Mouse (Mus musculus) liver, embryonic 16.5 days (tissue): ENCODE results near the gene Maml2. TPM values are rescaled to one million over a fixed set of nuclear protein-coding genes. Genes with fewer than 3 reads are reported as not detected.
A peak's percentile ranks its signal among the peaks of the same experiment; 100 is the strongest.

Experiments used
- ATAC-seq: fragments of 200-750 bp; cut with Nextera tagmentation; 2 replicates; pipeline ENCODE4 v1.8.0; 2017; ENCODE audit warnings: low read depth, mild to moderate bottlenecking, moderate number of reproducible peaks, moderate library complexity
- H3K27ac ChIP-seq: fragments of 300-500 bp; sonication (generic); 2 replicates; pipeline ENCODE4 v1.5.1; 2014; ENCODE audit warnings: mild to moderate bottlenecking, low read length
- H3K27me3 ChIP-seq: fragments of 300-500 bp; sonication (generic); 2 replicates; pipeline ENCODE4 v1.6.1; 2014; ENCODE audit warnings: low read depth, low read length, mixed read lengths; ENCODE audit not compliant: control insufficient read depth, insufficient read depth
- H3K36me3 ChIP-seq: fragments of 300-500 bp; sonication (generic); 2 replicates; pipeline ENCODE4 v1.6.1; 2014; ENCODE audit warnings: mild to moderate bottlenecking; ENCODE audit not compliant: control insufficient read depth, insufficient read depth
- H3K4me1 ChIP-seq: fragments of 300-500 bp; sonication (generic); 2 replicates; pipeline ENCODE4 v1.6.1; 2014; ENCODE audit warnings: low read depth, low read length, mixed read lengths; ENCODE audit not compliant: control insufficient read depth
- H3K4me2 ChIP-seq: fragments of 300-500 bp; sonication (generic); 2 replicates; pipeline ENCODE4 v1.6.1; 2014; ENCODE audit warnings: low read depth, low read length, mixed read lengths
- H3K4me3 ChIP-seq: fragments of 300-500 bp; sonication (generic); 2 replicates; pipeline ENCODE4 v1.5.1; 2014; ENCODE audit warnings: low read depth, mild to moderate bottlenecking, low read length
- H3K9ac ChIP-seq: fragments of 300-500 bp; sonication (generic); 2 replicates; pipeline ENCODE4 v1.6.1; 2014; ENCODE audit warnings: low read depth, low read length
- H3K9me3 ChIP-seq: fragments of 300-500 bp; sonication (generic); replicated peaks from 2 replicates; pipeline ENCODE4 v1.6.1; 2016; ENCODE audit warnings: low read length; ENCODE audit not compliant: control insufficient read depth
- WGBS: fragments of 180-500 bp; shearing (Covaris S2); extraction: QIAGEN DNeasy Blood & Tissue Kit; methylation state at CpG from one replicate; pipeline ENCODE4 v1.1.7; 2014; ENCODE audit not compliant: insufficient replicate concordance; 5-methylcytosine and 5-hydroxymethylcytosine counted together
- polyA plus RNA-seq: library from polyadenylated mRNA; unstranded; fragments of >200 nt; fragmentation: Nextera tagmentation; extraction: Ambion mirVana; gene quantifications from 2 replicates; pipeline ENCODE4 v1.2.1, GENCODE M21; 2015

Maml2 gene
- polyA plus RNA-seq, result 0.90 and 0.96 TPM in 2 replicates

DNA sequence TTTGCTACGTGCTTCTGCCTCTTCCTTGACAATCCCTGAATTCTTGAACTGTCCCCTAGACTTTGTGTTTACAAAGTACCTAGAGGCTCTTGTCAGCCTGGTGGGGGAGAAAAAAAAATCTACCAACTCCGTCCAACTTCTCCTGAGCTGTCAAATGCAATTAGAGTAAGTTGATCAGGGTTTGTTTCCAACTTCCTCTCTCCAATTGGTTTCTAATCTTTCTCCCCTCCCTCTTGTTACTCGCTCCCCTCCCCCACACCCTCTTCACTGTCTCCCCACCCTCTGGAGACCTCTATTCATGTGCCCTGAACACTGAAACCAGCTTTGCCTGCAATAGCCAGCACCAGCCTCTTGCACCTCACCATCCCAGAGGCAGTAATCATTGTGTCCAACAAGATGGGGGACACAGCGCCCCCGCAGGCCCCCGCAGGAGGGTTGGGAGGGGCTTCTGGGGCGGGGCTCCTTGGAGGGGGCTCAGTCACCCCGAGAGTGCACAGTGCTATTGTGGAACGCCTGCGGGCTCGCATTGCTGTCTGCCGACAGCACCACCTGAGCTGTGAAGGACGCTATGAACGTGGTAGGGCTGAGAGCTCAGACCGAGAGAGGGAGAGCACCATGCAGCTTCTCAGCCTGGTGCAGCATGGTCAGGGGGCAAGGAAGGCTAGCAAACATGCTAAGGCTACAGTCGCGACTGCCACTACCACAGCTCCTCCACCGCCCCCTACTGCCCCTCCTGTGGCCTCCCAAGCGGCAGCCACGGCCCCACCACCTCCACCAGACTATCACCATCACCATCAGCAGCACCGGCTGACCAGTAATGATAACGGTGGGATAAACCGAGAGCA lies at the start of gene Maml2:
Maml2 (plus strand) TSS at position 290 of the 845 bp plus-strand sequence.
- WGBS, result under 1% methylated on average over 23 of the region's 23 CpGs
- Histone ChIP-seq H3K27ac (no peak within 1 kb of the TSS), H3K9me3 (no peaks in the 10 kb centered on the region), H3K4me1 (peaks cover 18% of the 10 kb centered on the region), H3K4me3 (peak within 1 kb of the TSS; percentile 64), H3K4me2 (peak within 1 kb of the TSS; percentile 83), H3K36me3 (no peaks in the 10 kb centered on the region), H3K27me3 (no peaks in the 10 kb centered on the region), H3K9ac (peak within 1 kb of the TSS; percentile 61)
- peak; percentile 36 for ATAC-seq

DNA sequence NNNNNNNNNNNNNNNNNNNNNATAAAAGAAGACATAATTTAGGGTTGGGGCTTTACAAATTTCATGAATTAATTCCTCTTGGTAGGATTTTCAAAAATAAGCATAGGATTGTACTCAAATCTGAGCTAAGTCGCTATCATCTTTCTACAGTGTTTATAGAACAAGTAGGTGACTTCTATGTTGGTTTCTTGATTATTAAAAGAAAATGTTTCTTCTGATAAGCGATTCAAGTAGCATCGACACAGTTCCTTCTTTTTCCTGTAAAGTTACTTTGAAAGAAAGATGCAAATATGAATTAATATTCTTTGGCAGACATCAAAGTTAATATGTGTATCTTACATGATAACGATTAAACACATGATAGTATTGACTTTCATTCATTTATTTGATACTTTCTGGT lies 49.7 kb upstream of the Maml2 start:
- 78% methylated on average over 4 of the region's 4 CpGs for WGBS
- ATAC-seq, result no peak
- no peak overlapping the region for H3K4me3 ChIP-seq

DNA sequence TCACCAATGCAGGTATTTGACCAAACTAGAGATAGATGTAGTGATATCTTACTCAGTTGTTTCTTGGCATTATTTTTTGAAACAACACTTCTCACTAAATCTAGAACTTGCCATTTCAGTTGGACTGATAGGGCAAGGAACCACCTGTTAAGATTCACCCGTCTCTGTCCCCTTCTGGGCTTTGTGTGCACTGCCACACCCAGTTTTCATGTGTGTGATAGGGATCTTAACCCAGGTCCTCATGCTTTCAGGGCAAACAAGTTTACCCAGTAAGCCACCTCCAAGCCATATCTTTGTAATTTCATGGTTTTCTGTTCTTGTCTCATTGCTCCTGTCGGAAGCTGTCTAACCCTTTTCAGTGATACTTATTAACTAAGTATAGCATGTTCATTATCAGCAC lies 46.5 kb upstream of the Maml2 start:
- WGBS, result 38% methylated on average over 2 of the region's 2 CpGs
- H3K36me3 ChIP-seq, result peaks cover 4% of the 10 kb centered on the region
- peaks cover 4% of the 10 kb centered on the region for H3K4me1 ChIP-seq
- H3K9ac ChIP-seq, result no peak overlapping the region
- no peak overlapping the region for H3K27ac ChIP-seq
- ATAC-seq, result no peak
- H3K4me2 ChIP-seq, result no peak overlapping the region
- H3K27me3 ChIP-seq, result no peaks in the 10 kb centered on the region
- no peak overlapping the region for H3K4me3 ChIP-seq
- no peaks in the 10 kb centered on the region for H3K9me3 ChIP-seq

More for the DNA sequence above, 49.7 kb upstream of the Maml2 start:
- Histone ChIP-seq H3K4me1 (peaks cover 13% of the 10 kb centered on the region), H3K27me3 (no peaks in the 10 kb centered on the region), H3K4me2 (peak overlapping the region; percentile 73), H3K36me3 (peaks cover 2% of the 10 kb centered on the region; the same call in 1 of the 2 replicates), H3K27ac (no peak overlapping the region), H3K9ac (no peak overlapping the region), H3K9me3 (no peaks in the 10 kb centered on the region)

DNA sequence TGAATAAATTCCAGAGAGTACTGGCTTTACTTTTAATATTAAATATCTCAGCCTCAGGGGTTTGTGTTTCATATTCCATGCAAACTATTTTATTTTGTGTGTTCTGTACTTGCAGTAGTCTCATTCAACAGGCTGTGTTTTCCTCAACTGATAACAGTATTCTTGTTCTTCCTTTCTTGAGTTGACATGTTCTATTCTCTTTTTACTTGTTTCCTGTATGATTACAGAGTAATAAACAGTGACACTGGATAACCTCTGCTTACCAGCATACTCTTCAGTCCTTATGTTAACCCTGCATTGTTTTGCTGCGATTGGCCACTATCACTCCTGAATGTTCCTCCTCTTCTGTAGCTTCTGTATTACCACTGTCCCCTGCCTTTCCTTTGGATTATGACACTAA lies 41.0 kb upstream of the Maml2 start:
- Histone ChIP-seq H3K27ac (no peak overlapping the region), H3K9ac (no peak overlapping the region), H3K9me3 (no peaks in the 10 kb centered on the region), H3K4me2 (no peak overlapping the region), H3K36me3 (peaks cover 4% of the 10 kb centered on the region), H3K4me3 (no peak overlapping the region), H3K27me3 (no peaks in the 10 kb centered on the region), H3K4me1 (no peaks in the 10 kb centered on the region)
- ATAC-seq, result no peak
- 83% methylated on average over 1 of the region's 1 CpGs for WGBS

DNA sequence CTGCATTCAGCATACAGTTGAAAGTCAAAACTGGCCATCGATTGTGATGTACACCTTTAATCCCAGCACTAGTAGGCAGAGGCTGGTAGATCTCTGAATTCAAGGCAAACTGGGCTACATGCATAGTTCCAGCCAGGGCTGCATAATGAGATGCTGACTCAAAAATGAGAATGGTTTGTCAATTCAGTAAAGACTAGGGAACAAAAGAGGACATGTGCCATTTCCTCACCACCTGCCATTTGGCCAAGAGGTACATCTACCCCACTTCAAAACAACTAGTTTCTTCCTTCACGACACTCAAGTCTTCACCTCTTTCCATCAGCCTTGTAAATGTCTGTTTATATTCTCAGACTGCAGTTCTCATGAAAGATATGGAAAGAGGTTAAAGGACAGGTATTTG lies 39.6 kb upstream of the Maml2 start:
- no peak overlapping the region for H3K27ac ChIP-seq
- no peaks in the 10 kb centered on the region for H3K27me3 ChIP-seq
- WGBS, result 76% methylated on average over 2 of the region's 2 CpGs
- peaks cover 2% of the 10 kb centered on the region; the same call in 1 of the 2 replicates for H3K36me3 ChIP-seq
- no peaks in the 10 kb centered on the region for H3K9me3 ChIP-seq
- no peak overlapping the region for H3K4me2 ChIP-seq
- no peak overlapping the region for H3K9ac ChIP-seq
- H3K4me3 ChIP-seq, result no peak overlapping the region
- H3K4me1 ChIP-seq, result no peaks in the 10 kb centered on the region
- no peak for ATAC-seq

DNA sequence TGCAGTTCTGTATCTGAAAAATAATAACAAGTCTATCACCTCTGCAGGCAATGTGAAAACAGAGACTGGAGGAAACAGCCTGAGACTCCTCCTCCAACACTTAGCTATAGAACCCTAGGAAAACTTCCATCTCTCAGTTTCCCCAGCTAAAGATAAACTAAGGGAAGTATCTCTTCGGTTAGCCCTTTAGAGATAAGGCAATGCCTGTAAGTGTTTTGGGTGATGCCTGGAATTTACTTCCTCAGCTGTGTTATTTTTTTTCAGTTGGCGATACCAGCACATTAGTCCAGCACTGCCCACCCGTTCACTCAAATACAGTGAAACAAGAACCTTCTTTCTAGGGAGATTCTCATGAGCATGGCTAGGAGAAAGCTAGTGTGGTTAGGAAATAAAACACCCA lies 36.8 kb upstream of the Maml2 start:
- no peak for ATAC-seq
- Histone ChIP-seq H3K27ac (no peak overlapping the region), H3K9me3 (no peaks in the 10 kb centered on the region), H3K9ac (no peak overlapping the region), H3K36me3 (no peaks in the 10 kb centered on the region; the same call in 1 of the 2 replicates), H3K4me3 (no peak overlapping the region), H3K4me1 (no peaks in the 10 kb centered on the region), H3K4me2 (no peak overlapping the region), H3K27me3 (no peaks in the 10 kb centered on the region)
- WGBS, result 38% methylated on average over 3 of the region's 3 CpGs

DNA sequence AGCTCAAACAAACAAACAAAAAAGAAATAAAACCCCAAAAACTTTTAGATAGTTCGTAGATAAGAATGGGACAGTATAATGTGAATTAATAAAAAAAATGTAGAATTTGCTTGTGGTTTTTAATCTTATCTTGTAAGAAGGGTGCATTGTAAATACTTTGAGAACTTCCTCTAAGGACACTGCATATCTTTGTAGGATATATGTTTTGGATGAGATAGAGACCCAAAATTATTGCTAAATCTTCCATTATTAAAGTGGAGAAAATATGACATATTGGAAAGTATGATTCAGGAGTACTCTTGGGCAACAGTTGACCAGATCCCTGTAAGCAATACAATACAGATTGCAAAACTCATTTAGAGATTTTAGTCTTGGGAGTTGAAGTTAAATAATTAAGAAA lies 24.5 kb upstream of the Maml2 start:
- H3K9me3 ChIP-seq, result no peaks in the 10 kb centered on the region
- WGBS, result 77% methylated on average over 1 of the region's 1 CpGs
- H3K4me2 ChIP-seq, result no peak overlapping the region
- no peak overlapping the region for H3K4me3 ChIP-seq
- ATAC-seq, result no peak
- H3K36me3 ChIP-seq, result peaks cover 7% of the 10 kb centered on the region
- H3K4me1 ChIP-seq, result no peaks in the 10 kb centered on the region
- no peak overlapping the region for H3K9ac ChIP-seq
- no peaks in the 10 kb centered on the region for H3K27me3 ChIP-seq
- no peak overlapping the region for H3K27ac ChIP-seq

DNA sequence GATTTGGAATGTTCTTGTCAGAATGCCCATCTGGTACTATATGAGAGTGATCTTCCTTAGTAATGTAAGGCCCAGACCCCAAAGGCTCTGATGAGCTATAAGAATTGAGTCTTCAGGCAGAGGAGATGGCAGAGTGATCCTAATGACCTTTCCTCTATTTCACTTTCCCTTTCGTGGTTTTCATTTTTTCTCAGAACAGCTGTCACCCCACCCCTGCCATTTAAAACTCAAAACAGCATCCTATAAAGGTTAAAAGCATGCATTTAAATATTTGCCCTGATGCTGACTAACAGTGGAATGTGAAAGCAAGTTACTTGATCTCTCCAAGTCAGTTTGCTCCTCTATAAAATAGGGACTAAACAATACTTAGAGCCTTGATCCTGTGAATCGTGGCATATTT lies 10.3 kb upstream of the Maml2 start:
- Histone ChIP-seq H3K4me1 (no peaks in the 10 kb centered on the region), H3K36me3 (no peaks in the 10 kb centered on the region), H3K27me3 (no peaks in the 10 kb centered on the region), H3K4me2 (no peak overlapping the region), H3K9ac (no peak overlapping the region), H3K9me3 (no peaks in the 10 kb centered on the region), H3K27ac (no peak overlapping the region), H3K4me3 (no peak overlapping the region)
- ATAC-seq, result no peak
- 60% methylated on average over 2 of the region's 2 CpGs for WGBS
